Mouse (Mus musculus) fibroblast of lung, adult 2 months (primary cell): ENCODE results near the gene Tcf7l1.

Experiments
- DNase-seq: peaks from one replicate; pipeline ENCODE4 v3.0.0-alpha.2; 2011; ENCODE audit warnings: low read depth

Tcf7l1 gene

DNA sequence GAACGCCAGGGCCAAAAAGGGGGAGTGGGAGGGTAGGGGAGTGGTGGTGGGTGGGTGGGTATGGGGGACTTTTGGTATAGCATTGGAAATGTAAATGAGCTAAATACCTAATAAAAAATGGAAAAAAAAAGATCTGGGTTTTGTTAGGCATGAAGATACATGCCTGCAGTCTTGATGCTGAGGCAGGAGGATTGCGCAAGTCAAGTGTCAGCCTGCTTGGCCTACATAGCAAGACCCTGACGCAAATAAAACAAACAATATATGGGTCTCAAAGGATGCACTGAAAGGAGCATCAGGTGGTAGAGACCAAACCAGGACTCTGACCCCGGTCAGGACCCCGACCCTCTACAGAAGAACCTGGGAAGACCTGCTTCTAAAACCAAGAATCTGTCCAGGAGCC lies 90.5 kb downstream of the Tcf7l1 start:
- DNase-seq: no peak

DNA sequence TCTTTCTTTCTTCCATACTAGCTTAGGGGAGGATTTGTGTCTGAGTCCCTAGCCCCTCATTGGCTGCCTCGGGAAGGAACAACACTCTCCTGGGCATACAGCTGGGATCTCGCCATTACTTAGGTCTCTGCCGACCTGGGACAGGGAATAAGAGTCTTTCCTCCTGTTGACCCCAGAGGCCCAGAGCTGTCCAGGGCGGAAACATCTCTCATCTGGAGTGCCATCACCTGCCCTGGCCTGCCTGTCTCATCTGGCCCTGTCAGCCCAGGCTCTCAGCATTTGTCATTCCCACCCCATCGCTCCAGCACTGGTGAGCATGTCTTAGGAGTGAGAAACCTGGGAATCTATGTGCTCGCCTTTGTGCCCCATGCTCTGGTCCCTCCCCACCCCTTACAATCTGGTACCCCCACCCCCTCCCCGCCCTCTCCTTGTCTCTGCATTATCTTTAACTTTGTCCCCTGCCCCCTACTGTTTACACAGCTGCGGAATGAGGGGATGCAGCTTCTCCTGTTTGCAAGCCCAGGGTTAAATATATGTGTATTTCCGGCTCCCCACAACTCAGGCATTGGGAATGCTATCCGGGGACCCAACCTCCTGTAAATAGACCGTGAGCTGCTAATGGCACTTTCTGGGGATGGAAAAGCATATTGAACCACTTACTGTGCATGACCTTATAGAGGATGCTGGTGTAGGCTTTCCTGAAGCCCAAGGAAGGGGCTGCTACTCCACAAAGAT lies 92.3 kb downstream of the Tcf7l1 start:
- DNase-seq: no peak

DNA sequence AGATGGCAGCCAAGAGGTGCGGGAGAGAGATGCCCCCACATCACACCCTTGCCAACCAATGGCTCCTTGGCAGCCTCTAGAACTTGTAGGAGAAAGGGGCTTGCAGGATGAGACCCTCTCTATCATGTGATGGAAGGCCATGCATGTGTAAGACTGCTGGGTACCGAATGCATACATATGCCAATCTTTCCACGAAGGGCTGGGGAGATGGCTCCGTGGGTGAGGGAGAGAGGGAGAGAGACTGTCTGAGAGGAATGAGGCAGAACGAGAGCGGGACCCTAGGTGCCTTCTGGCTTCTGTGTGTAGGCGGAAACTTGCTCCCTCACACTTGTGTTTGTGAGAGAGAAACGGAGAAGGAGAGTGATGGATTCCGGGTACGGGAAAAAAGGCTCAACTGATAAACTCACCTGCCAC lies 94.3 kb downstream of the Tcf7l1 start:
- DNase-seq: no peak

DNA sequence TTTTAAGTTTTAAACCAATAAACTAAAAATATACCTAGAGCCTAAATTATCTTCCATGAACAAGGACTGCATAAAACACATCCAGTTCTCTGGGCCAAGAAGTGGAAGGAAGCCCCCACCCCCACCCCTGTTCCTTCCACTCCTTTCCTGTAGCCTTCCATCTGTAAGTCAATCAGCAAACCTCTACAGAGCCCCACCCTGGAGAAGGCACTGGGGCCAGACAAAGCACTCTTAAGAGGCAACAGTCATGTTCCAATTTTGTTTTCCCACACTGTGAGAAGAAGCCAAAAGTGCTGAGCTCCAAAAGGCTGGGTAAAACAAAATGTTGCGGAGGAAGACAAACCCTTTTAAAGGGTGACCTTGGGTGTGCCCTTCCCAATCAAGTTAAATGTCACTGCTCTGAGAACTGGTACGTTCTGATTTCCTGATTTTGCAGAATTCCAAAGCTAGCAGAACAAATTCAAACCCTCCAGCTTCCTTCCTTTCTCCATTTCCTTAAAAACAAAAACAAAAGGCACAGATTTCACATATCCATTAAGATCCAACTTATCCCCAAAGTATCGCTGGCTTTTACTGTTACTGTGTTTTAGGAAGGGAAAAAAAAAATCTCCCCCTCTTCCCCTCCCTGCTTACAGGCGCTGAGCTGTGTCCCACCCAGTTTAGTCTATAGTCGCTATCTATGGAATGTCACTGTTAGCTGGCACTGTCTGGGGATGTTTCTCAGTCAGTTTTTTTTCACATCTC lies 94.8 kb downstream of the Tcf7l1 start:
- DNase-seq: no peak

DNA sequence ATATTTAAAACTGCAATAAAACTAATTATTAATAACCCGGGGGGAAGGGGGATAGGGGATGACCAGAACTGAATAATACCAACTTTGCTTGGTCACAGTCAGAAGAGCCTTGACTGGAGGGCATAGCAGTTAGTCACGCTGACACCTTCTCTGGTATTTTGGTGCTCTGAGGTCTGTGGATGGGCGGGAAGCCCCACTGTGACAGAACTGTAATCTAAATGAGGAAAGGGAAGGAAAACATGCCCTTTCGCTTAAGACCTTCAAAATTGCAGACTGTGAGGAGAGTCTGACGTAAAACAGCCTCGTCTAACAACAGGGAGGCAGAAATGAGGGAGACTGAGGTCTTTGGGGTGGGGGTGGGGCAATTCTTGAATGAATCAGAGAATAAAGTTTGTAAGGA lies 96.6 kb downstream of the Tcf7l1 start:
- DNase-seq: no peak

DNA sequence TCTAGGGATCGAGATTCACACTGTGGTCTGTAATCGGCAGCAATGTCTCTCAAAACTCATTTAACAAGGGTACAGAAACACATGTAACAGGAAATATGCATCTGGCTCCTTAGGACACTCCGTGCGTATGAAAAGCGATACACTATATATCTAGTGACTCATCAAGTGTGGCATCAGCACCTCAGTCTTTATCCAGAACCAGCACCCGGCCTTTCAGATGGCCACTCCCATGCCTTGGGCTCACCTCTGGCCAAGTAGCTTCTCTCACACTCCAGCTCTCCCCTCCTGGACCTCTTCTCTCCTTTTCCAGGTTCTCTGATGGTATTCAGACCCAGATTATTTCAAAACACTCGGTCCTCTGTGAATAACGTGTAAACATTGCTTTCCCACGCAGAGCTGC lies 97.5 kb downstream of the Tcf7l1 start:
- DNase-seq: no peak

DNA sequence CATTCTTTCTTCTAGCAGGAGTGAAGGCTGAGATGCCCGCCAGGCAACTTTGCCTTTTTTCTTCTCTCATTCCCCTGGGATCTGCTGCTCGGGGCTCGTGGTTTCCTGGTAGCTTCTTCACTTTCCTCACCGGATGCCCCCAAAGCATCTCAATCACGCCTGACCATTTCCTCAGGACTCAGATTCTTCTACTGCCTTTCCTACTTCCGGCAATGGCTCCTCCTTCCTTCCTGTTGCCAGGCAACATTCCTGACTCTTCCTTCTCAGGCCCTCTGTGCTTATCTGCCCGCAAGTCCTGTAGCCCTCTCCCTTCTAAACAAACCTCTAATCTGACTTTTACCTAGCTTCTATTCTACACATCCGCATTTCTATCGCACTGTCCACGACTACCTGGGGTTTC lies 98.5 kb downstream of the Tcf7l1 start:
- no peak for DNase-seq

DNA sequence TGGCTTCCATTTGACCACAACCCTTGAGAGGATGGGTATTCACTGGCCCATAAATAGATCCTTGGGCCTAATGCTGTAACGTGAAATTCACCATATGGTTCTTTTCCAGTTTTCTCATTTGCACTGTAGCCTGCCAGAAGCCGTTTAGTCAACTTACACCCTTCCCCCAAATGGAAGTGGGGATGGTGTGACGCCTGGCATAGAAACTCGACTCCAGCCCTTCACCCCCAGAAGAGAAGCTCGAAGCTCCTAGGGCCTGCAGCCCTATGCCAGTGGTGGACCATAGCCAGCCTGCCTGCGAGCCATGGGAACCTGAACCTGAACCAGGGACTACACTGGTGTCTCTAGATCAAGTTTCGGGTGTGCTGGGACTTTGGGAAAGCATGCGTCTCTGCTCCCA lies 99.1 kb downstream of the Tcf7l1 start:
- DNase-seq: no peak

DNA sequence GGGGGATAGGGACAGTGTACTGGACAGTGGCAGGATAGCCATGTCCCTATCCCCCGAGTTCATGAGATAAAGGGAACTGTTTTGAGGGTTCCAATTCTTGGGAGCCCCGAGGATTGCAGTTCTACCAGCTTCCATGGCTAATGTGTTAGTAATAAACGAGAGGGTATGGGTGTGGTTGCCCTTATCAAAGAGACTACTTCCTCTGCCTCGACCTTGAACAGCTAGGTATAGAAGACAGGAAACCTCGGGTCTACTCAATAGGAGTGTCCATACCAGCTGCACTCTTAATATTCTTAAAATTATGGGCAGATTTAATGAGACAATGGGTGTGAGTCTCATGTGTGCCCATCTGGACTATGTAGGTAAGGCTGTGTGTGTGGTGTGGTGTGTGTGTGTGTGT lies 100.0 kb downstream of the Tcf7l1 start:
- no peak for DNase-seq

DNA sequence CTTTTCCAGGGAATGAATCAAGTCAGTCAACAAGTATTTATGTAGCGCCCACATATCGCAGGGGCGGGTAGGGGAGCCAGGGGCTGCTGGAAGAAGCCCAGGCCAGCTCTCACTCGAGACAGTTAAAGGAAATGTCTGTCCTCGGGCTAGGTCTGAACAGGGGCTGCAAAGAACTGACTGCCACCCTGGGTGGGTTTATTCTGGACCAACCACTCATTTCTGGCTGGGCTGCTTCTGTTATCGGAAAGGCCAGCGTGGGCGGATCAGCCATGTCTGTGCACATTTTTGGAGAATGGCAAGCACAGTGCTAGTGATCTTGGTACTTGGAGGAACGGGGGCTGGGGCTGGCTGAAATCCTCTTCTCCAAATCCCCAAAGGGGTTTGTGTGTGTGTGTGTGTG lies 103.9 kb downstream of the Tcf7l1 start:
- no peak for DNase-seq

DNA sequence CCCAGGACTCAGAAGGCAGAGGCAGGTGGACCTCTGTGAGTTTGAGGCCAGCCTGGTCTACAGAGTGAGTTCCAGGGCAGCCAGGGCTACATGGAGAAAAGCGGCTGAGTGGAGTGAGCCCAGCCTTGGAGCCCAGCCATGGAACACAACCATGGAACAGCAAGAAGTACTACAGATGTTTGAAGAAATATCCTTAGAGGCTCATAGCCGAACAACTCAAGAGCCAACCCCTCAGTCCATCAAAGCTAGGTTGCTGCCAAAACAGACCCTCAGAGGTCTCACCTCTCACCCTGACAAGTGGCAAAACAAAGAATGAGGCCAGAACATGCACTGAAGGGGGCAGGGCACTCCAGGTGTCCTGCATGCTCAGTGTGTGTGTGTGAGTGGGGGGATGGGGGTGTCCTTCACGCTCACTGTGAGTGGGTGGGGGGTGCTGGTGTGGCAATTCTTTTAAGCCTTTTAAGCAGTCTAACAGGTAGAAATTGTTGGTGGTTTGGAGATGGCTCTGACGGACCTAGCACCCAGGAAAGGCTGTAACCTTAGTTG lies 104.7 kb downstream of the Tcf7l1 start:
- no peak for DNase-seq

DNA sequence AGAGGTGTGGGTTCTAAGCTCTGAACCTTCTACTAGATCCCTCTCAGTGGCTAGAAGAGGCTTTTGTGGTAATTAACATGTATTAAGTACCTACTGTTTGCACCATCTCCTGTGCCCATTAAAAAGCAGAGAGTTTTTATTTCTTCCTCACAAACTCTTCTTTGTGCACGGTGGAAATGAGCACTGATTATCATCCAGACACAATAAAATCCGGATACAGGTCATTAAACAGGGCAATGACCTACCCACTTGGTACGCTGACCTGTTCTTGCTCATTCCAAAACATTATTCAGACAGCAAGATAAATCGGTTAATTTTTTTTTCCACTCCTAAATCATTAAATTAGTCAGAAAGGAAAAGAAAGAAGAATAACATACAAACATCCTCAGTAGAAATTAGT lies 106.8 kb downstream of the Tcf7l1 start:
- DNase-seq: no peak

DNA sequence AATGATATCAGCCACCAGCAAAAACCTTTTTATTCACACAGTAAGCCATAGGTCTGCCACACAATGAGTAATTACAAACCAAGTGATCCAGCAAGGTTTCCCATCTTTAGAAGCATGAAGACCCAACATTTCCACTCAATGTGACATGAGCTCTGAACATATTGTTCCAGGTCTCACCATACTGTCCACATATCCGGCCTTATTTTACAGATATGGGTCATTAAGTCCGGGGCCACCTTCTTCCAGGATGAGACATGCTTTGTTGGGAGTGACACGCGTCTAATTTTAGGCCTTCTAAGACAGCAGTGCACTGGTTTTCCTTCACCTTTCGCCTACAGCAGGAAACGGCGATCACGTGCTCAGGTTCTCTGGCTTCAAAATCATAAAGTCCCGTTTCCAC lies 108.1 kb downstream of the Tcf7l1 start:
- no peak for DNase-seq

DNA sequence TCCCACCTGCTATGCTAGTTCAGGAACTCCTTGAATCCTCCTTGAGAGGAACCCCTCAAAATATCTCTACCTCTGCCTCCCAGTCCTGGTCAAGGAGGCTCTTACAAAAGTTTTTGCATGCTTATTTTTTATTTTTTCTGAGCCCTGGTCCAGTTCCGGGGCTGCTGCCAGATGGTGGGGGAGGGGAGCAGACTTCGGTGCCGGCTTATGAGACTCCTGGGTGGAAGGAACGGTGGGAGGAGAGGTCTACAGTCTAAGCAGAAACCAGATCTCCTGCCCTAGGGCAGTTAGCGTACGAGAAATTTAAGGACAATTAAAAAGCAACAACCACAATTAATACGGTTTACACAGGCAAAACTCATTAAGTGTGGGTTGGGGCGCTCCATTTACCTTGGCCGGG lies 110.4 kb downstream of the Tcf7l1 start:
- no peak for DNase-seq

DNA sequence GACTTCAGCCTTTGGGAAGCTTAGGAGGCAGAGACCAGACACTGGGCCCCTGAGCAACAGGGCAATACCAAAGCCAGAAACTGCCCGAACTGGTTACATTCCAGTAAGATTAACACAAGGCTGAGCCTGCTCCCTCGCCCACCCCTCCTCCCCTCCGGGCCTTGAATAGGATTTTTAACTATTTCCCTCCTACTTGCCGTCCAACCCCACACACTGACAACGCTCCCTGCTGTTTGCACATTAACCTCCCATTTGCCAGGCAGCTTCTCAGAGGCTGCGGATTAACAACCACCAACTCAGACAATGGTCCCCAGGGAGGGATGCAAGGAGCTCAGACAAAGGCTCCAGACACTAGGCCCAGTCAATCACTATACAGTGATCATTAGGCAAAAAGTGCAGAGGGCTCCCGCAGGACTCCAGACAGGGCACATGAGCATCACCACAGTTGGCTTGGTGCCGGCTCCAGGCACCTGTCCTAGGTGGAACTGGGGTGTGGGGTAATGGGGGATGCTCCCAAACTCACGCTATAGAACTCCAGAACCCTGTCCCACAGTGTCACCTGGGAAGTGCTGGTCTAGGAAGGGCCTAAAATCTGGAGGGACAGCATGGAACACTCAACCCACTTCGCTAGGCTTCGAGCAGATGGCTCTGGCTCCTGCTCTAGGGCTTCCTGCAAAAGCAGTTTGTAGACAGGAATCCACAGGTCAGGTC lies 111.4 kb downstream of the Tcf7l1 start:
- DNase-seq: no peak

DNA sequence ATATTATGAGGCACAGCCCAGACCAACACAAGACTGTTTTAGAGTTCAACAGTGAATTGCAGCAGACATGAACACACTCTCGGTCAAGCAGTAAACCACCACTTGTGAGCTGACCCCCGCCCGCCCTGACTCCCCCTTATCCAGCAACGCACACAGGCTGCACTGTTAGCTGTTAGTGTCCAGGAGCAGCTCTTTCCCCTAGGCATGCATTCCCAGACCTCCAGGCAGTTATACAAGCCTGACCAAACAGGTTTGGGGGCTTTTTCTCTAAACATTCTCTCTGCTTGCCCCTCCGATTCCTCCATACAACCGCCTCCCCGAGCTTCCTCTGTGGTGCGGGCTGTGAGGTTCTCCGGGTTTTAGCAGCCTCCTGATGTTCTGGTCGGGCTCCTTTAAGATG lies 112.0 kb downstream of the Tcf7l1 start:
- DNase-seq: no peak

DNA sequence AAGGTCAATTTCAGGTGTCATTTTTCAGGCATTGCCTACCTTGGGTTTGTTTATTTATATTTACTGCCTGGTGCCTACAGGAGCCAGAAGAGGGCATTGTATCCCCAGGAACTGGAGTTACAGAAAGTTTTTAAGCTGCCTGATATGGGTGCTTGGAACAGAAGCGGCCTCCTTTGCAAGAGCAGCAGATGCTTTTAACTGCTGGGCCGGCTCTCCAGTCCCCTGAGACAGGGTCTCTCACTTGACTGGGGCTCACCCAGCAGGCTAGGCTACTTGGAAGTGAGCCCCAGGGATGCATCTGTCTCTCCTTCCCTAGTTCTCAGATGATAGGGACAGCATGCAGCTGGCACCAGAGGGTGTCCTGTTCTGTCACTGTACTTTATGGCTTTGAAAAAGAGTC lies 112.7 kb downstream of the Tcf7l1 start:
- DNase-seq: no peak

DNA sequence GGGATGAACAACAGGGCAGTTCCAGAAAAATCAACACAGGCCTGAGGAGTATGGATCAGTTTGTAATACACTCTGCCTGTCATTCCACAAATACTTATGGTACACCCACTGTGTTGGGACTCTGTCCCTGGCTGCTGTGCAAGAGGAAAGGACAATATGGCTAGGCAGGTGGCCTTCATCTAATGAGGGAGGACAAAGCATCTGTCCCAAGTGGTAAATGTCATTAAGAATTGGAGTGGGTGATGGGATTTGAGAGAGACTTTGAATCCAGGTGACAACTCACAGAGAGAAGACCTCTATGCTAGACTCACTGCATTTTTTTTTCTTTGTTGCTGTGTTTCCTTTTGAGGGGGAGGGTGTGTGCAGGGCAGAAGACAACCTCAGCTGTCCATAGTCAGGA lies 115.3 kb downstream of the Tcf7l1 start:
- no peak for DNase-seq

DNA sequence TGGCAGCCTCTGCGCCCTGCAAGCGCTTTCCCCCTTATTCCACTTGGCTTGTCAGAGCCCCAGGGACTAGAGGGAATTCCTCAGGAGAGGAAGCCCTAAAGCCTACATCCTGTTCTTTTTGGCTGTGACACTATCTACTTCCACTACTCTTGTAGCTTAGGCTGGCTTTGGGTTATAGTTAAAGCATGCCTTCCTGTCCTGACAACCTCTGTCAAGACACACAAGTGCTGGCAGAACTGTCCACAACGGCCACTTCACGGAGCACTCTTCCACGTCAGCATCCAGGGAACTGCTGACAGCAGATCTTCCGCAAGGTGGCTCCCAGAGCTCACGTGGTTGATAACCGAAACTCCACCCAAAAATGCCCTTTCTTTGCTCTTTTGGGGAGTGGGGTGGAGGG lies 117.9 kb downstream of the Tcf7l1 start:
- DNase-seq: no peak

DNA sequence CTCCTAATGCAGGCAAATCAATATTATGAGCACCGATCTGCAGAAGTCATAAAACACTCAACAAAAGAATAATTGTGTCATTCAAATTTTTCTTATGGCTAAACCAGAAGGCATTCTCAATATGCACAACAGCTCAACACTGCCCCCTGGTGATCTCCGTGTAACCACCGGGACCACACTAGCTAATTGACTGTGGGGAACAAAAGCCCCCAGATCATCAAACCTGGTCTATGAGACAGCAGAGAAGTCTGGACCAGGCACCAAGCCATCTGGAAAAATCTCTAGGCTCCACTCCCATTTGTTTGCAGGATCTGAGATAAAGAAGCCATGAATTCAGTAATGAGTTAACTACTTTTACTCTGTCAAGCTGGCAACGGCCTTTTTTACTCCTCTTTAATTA lies 122.0 kb downstream of the Tcf7l1 start:
- no peak for DNase-seq

DNA sequence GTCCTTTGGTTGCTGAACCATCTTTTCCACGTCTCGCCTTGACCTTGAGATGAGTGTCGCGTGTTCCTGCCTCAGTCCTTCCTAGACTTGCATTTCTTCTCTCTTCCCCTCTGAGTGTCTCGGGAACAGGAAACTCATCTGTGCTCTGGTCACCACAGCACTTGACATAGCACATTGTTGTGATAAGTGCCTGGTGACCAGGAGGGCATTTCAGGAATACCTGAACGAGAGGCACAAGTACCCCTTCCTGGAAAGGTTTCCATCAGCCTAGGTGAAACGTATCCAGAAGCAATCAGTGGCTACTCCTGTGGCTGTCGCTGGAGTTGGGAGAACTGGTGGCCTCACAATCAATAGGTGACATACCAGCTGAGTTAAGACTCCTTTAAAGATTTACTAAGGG lies 124.8 kb downstream of the Tcf7l1 start:
- no peak for DNase-seq

DNA sequence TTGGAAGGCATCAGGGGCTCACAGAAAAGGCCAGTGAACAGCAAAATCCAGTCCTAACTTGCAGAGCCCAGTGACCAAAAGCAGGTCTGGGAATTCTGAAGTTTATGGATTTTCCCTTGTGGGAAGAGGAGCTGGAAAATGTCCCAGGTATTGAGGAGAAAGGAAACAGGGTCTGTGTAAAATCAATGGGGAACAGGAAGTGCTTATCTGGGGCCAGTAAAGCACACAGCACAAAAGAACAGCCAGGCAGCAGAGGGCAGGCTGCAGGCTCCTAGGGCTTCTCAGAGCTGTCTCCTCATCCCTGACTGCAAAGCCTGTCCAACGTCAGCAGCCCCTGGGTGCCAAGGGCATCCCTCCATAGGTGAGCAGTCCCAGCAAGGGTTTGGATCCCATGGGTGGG lies 126.1 kb downstream of the Tcf7l1 start:
- no peak for DNase-seq

DNA sequence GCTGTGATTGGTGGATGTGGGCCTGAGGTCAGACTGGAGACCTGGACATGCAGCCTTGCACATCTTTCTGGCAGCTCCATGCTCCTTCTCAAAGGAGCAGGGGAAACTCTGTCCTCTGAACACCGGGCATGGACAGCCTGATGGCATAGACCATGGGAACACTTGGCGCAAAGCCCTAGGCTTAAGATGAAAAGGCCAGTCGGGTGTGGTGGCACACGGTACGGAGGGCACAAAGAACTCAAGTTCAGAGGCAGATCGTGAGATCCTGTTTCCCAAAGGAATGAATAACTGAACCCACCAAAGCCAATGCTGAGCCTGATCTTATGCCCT lies 128.7 kb downstream of the Tcf7l1 start:
- DNase-seq: no peak
